Mouse (Mus musculus) skeletal muscle tissue, adult 2 months (tissue): Measurements from ENCODE around the gene Dph5.

Experiments
- DNase-seq: peaks from one replicate; pipeline ENCODE4 v3.0.0-alpha.2; 2012; ENCODE audit warnings: low read depth, low spot score

Gene Dph5

DNA sequence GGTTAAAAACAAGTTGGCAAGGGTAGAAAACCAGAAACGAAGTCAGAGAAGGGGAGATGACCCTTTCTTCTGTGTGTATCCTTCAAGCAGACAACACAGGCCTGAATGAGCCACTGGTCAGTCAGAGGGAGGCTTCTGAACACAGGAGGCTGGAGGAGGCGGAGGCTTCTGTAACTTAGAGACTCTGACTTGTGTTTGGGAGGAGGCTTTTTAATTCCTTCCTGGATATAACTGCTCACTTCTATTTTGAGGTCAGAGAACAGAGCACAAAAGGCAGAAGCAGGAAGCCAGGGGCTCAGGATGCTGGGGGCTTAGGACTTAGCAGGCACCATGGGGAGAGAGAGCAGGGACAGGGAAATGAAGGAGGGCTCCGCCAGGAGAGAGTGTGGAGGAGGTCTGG is 63.6 kb downstream of the Dph5 start:
- no peak for DNase-seq

DNA sequence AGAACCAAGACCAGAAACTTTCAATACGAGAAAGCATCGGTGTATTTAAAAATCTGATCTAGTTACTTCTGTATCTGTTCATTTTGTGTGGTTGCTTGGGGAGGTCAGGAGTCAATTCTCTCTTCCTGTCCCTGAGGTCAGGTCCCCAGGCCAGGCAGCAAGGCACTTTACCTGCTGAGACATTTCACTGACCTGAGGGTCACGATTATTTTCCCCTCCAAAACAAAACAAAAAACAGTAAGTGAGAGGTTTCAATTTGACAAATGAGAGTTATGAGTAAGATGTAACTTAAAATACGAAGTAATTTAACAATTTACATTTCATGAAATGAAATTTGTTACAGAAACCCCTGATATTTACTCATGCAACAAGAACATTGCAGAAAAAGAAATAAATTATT is 64.7 kb downstream of the Dph5 start:
- DNase-seq = no peak

DNA sequence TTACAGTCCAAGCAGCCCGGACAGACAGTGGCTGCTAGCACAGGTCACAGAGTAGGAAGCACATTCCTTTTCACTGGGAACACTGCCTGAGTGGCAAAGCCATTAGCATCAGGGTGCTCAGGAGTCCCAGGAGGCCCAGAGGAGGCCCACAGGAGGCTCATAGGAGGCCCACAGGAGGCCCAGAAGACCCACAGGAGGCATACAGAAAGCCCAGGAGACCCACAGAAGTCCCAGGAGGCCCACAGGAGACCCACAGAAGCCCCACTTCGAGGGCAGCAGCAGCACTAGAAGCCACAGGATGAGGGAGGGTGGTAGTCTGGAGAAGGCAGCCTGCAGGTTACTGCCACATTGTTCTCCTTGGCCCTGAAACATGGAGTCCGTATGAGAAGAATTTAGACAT is 65.5 kb downstream of the Dph5 start:
- DNase-seq = no peak

GRCm38 (mm10) chr3:115957223-115957622 is 69.6 kb downstream of the Dph5 start:
- no peak for DNase-seq

GRCm38 (mm10) chr3:115961311-115962027 is 73.8 kb downstream of the Dph5 start:
- DNase-seq = no peak

GRCm38 (mm10) chr3:115962028-115962415 is 74.4 kb downstream of the Dph5 start:
- peak; percentile 35 for DNase-seq

DNA sequence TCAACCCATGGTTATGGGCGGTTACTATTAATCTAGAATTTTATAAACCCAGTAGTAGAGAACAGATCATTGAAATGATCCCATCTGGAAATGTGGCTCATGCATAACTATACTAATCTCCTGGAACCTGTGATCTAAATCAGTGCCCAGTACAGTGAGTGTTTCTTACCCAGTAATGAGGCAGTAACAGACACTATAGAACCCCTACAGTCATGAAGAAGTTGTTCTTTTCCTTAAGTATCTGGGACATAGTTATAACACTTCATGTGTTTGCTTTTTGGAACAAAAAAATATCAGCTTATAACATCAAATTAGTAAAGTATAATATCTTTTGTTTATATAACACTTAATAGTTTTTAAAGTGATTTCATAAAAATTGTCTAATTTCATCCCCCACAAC is 76.0 kb downstream of the Dph5 start:
- DNase-seq = no peak

DNA sequence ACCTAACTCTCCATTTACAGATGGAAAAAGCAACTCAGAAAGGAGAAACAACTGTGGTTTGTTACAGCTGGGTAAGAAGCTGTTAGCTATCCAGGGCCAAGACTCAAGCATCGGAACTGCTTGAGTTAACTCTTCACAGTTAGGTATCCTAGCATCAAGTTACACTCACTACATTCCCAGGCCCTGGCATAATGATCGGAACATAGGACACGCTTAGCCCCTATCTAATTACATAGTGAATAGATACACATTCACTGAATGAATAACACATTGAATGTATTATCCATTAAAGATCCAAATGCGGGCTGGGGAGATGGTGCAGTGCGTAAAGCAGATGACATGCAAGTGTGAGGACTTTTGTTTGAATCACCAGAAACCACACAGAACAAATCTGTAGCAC is 76.4 kb downstream of the Dph5 start:
- no peak for DNase-seq

- DNase-seq = peak; percentile 77
Measured at GRCm38 (mm10) chr3:115968745-115969530, 81.3 kb downstream of the Dph5 start.

DNA sequence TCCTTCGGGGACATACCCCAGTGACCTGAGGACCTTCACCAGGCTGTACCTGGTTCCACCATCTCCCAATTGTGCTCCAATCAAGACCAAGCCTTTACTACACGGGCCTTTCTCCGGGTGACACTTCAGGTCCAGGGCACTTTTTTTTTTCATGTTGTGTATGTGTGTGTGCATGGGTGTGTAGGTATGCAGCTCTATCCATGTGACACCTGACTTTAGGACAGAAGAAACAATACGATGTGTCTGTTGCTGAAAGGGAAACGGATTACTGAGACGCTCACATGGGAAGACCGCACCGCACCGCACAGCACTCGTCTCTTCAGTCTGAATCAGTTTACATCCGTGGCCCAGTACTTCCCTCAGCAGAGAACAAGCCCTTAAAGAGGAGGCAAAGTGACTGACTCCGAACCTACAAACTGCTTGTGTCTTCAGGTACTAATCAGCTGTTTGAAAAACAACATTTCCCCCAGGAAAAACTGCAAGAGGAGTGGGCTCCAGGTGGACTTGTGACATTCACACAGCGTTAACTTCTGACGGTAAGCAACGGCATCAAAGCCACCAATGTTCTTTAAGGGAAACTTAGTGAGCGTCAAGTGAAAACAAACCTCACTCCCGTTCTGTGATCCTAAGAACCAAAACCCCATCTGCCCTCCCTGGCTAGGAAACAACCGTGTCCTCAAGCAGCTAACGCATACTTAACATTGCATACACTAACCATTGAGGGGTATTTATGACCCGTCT is 83.6 kb downstream of the Dph5 start:
- DNase-seq = no peak

- DNase-seq = no peak
Measured at GRCm38 (mm10) chr3:115971891-115972646, 84.4 kb downstream of the Dph5 start.

DNA sequence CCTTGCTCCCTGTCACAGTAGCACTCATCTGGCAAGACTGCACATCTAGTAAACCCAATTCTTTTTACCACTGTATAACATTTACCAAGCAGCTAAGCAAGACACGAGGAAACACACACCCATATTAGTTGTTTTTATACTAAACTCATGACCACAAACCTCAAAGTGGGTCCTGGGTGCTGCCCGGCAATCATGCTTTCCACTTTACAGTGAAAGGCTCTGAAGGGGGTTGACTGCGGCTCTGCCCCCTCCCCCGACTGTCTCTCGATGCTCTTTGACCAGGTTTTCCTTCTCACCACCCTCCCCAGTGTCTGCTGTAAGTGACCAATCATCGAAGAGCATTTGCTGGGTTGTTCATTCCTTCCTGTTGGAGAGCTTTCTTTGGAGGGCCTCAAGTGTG is 86.6 kb downstream of the Dph5 start:
- no peak for DNase-seq

- no peak for DNase-seq
Measured at GRCm38 (mm10) chr3:115974995-115975394, 87.4 kb downstream of the Dph5 start.

- DNase-seq = no peak
Measured at GRCm38 (mm10) chr3:115979000-115979399, 91.4 kb downstream of the Dph5 start.

- DNase-seq = no peak
Measured at GRCm38 (mm10) chr3:115983217-115983616, 95.6 kb downstream of the Dph5 start.
